Mouse (Mus musculus): ENCODE results near the gene Olfr836.
"Not testable (repeated sequence)": the region's sequence is repeated elsewhere in the genome, so short reads cannot be mapped to it uniquely, and the experiment has no call there.

The Olfr836 gene

DNA sequence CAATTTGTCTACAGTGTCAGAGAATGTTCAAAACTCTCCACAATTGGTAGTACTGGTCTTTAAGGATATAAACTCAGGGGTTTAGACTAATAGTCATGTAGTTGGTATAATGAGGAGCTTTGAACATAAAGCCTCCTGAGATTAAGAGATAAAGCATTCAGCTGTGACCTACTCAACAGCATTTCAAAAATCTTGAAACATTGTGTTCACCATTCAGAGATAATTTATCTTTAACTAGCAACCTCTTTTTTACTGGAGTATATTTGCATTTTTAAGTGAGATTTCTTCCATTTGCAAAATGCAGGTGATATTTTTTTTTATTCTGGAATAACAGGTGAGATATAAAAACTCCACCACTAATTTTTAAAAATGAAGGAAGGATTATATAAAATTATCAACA, at the start of gene Olfr836:
Gene Olfr836, plus strand, starts transcription at position 301 of the 400 bp plus-strand sequence.
- no peak for DNase-seq

GRCm38 (mm10) chr9:19084986-19085385, 35.2 kb upstream of the Olfr836 start:
- no peak for DNase-seq

DNA sequence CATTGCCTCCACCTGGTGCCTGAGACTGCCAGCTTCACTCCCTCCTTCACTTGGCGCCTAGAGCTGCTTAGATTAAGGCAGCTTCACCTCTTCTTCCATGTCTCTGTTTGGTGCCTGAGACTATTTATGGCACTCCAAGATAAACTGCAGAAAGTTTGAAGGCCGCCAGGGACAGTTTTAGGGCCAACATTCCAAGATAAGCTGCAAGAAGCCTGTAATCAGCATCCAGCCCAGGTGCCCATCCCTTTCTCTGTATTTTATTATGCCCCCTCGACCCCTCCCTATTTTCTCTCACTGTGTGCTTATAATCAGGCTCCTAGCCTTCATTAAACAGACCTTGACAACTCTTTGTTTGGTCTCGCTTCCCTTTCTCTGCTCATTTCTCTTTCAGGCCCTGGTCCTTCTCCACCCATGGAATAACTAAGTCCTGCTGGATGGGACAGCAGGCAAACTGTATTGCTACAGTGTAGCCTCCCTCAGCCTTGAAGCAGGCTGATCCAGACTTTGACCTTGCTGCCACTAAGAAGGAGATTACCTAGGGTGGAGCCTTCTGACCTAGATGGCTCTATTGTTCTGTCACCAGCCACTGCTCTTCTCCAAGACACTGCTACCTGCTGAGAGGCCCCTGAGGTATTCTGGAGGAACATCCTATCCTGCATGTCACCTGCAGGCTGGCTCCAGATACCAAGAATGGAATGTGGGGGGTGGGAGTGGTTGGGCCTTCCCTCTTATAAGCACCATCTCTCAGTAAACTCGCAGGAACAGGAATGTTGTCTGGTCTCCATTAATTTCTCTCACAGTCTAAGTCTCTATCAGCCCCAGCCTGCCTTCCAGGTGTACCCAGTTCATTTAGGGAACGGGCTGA, 27.1 kb upstream of the Olfr836 start:
- DNase-seq: not testable (repeated sequence)

DNA sequence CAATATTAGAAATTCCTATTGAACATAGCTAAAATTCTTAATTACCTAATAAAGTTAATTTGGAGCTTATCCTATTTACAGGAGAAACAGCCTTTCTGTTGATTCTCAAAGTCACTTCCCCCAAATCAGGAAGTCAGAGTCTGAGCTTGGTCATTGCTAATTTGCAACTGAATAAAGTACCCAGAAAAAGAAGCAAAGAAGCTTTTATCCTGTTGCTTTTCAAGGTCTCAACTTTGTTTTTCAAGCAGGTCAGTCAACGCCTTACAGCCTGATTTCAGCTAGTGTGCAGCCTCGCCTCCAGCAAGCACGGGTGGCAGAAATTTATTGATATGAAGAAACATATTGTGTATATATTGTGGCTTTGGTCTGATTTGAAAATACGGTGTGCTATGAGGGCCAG, 22.9 kb upstream of the Olfr836 start:
- DNase-seq: no peak

GRCm38 (mm10) chr9:19136017-19136416, 15.8 kb downstream of the Olfr836 start, which contains the start of gene Olfr837:
Gene Olfr837 (plus strand): TSS chr9:19136317.
- DNase-seq: no peak
